Mouse (Mus musculus) lung, adult 18-20 months (tissue): ENCODE results near the gene Mpzl2.
A peak's percentile ranks its signal among the peaks of the same experiment; 100 is the strongest.

Experiments
- DNase-seq, 2 experiments: peaks; one replicate each; pipeline ENCODE4 v3.0.0; 2022; ENCODE audit warnings: mixed read lengths in 2 of 2

The Mpzl2 gene

DNA sequence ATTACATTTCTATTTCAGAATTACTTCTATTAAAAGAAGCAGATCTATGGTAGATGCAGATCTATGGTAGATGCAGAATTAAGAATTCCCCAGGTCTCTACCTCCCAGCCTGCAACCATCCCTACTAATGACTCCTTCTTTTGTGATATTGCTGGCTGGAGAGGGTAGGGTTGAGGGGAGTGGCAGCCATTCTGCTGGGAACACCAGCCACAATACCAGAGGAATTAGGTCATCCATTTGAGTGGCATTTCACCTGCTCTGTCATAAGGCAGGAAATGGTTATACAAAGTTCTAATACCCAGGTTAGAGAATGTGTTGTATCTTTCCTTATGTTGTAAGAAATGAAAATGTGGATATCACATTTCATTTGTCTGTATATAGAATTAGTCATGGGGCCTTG is 48.4 kb downstream of the Mpzl2 start:
- no peak for DNase-seq

GRCm38 (mm10) chr9:45090811-45091210 is 51.2 kb downstream of the Mpzl2 start:
- no peak for DNase-seq

DNA sequence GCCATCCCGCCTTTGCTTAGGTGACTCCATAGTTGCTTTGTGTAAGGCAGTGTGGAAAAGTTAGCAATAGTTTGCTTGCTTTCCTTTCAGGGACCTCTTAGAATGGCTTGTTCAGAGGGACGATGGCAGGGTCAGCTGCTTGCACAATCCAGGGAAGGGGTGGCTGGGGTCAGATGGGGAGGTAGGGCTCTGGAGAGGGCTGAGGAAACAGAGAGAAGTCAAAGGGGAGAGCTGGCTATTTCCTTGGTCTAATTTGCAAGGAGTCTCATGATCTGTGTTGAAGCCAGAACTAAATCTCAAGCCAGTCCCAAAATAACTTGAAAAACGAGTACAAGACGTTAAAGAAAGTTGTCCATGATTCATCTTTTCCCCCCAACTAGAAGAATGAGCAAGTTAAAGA is 53.0 kb downstream of the Mpzl2 start:
- peak; percentile 30 to 57 for DNase-seq

- DNase-seq = peak; percentile 51 to 52
These were observed 55.7 kb downstream of the Mpzl2 start for GRCm38 (mm10) chr9:45095149-45095937.

GRCm38 (mm10) chr9:45097877-45098276 is 58.3 kb downstream of the Mpzl2 start:
- DNase-seq = no peak

GRCm38 (mm10) chr9:45098426-45098825 is 58.8 kb downstream of the Mpzl2 start:
- no peak for DNase-seq

- no peak for DNase-seq
These were observed 62.9 kb downstream of the Mpzl2 start for GRCm38 (mm10) chr9:45102528-45102927.

DNA sequence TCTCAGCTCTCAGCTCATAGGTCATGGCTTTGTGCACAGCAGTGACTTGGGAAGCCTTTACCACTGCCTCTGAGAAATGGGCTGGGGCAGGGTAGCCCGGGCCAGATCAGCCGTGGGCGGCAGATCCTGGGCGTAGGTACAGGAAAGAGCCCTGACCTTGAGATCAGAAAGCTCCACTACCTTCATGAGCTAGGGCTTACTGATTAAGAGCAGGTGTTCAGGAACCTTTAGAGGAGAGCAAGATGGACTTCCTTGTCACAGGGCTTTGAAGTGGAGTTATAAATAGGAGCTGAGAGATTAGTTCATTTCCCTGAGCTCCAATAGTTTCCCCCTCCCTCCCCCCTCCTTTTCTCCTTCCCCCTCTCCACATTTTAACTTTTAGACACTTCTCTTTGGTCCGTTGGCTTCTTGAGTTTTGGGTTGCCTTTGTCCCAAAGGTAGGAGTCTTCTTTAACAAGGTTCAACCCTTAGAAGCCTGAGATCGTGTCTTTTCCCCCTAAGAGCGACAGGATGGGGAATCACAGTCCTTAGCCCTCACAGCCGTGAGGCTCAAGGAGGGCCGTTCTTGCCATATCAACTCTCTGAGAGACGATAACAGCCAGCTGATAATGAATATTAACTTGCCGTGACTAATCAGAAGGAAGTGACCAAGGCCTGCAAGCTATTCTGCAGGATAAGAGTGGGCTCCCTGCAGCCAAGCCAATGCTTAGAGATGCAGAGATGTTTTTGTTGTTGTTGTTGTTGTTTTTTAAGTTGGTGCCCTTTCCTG is 63.8 kb downstream of the Mpzl2 start:
- DNase-seq = no peak
